Mouse (Mus musculus) forebrain, postnatal 0 days (tissue): ENCODE results near the gene Ube2h. TPM values are rescaled to one million over a fixed set of nuclear protein-coding genes. Genes with fewer than 3 reads are reported as not detected.

Experiments
- ATAC-seq: fragments of 200-750 bp; cut with Nextera tagmentation; 2 replicates; pipeline ENCODE4 v1.8.0; 2017; ENCODE audit warnings: mild to moderate bottlenecking, moderate library complexity
- DNase-seq: peaks from one replicate; pipeline ENCODE4 v3.0.0-alpha.2; 2015
- H3K27ac ChIP-seq: fragments of 300-500 bp; sonication (generic); 2 replicates; pipeline ENCODE4 v1.5.1; 2014; ENCODE audit warnings: low read depth, mild to moderate bottlenecking, antibody characterized with exemption, low read length, moderate library complexity, mixed read lengths
- H3K27me3 ChIP-seq: fragments of 300-500 bp; sonication (generic); 2 replicates; pipeline ENCODE4 v1.6.1; 2014; ENCODE audit warnings: mild to moderate bottlenecking, low read length, mixed read lengths; ENCODE audit not compliant: insufficient read depth
- H3K36me3 ChIP-seq: fragments of 300-500 bp; sonication (generic); 2 replicates; pipeline ENCODE4 v1.6.1; 2014; ENCODE audit warnings: mild to moderate bottlenecking, moderate library complexity; ENCODE audit not compliant: insufficient read depth
- H3K4me1 ChIP-seq: fragments of 300-500 bp; sonication (generic); 2 replicates; pipeline ENCODE4 v1.6.1; 2014; ENCODE audit warnings: antibody characterized with exemption; ENCODE audit not compliant: insufficient read depth
- H3K4me2 ChIP-seq: fragments of 300-500 bp; sonication (generic); 2 replicates; pipeline ENCODE4 v1.6.1; 2014; ENCODE audit warnings: low read depth, mild to moderate bottlenecking, moderate library complexity
- H3K4me3 ChIP-seq: fragments of 300-500 bp; sonication (generic); 2 replicates; pipeline ENCODE4 v1.5.1; 2014; ENCODE audit warnings: low read depth, low read length, mixed read lengths
- H3K9ac ChIP-seq: fragments of 300-500 bp; sonication (generic); 2 replicates; pipeline ENCODE4 v1.6.1; 2014; ENCODE audit warnings: mild to moderate bottlenecking
- H3K9me3 ChIP-seq: fragments of 300-500 bp; sonication (generic); 2 replicates; pipeline ENCODE4 v1.6.1; 2016; ENCODE audit warnings: low read length
- CTCF ChIP-seq: sonication (generic); IDR thresholded peaks from 2 replicates; pipeline ENCODE4 v1.5.1; 2016; ENCODE audit warnings: antibody characterized with exemption, control low read depth, low read depth
- WGBS: fragments of 180-500 bp; shearing (Covaris S2); extraction: QIAGEN DNeasy Blood & Tissue Kit; methylation state at CpG from one replicate; pipeline ENCODE4 v1.1.7; 2014; 5-methylcytosine and 5-hydroxymethylcytosine counted together
- polyA plus RNA-seq: library from polyadenylated mRNA; unstranded; fragments of >200 nt; fragmentation: Nextera tagmentation; extraction: Ambion mirVana; gene quantifications from 2 replicates; pipeline ENCODE4 v1.2.1, GENCODE M21; 2015
- total RNA-seq: library from RNA; depleted of rRNA; stranded (reverse); fragments of >200 nt; gene quantifications from 2 replicates; pipeline ENCODE4 v1.2.3, GENCODE M21; 2014

The Ube2h gene
- total and polyA plus RNA-seq, 2 experiments from 2014 or later = 37.7 to 42.7 TPM

DNA sequence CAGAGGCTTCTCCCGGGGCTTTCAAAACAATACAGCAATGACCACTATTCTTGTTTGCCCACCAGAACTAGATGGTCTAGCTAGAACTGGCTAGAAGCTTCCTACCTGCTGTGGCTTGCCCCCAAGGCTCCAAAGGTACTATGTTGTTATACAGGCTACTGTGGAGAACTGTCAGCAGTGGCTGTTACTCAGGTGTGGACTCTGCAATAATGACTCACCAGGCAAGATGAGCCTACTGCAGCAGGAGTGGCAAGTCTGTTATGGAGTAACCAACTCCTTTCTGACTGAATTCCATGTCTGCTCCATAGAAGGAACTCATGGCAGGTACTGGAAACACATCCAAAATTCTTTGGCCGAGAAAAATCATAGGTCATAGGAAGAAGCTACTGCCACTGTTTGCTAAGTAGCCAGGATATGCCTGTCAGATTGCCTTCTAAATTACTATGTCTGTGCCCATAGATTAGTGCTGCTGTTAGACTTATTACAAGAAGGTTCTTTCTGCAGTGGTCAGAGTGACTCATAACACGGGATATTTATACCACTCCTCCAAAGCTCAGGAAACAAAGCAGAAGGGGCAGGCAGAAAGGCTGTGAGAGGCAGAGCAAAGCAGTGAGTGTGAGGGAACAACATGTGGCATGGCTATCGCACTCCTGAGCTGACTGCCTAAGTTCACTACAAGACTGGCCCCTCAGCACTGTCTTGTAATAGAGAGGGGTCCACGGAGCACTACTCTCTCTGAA, 51.9 kb downstream of the Ube2h start:
- H3K4me3 ChIP-seq = no peak overlapping the region
- no peak for TF ChIP-seq CTCF
- no peak overlapping the region for H3K27ac ChIP-seq
- H3K4me1 ChIP-seq = no peaks in the 10 kb centered on the region
- no peaks in the 10 kb centered on the region for H3K27me3 ChIP-seq
- no peak for ATAC-seq
- 95% methylated on average over 5 of the region's 5 CpGs for WGBS
- no peak for DNase-seq
- no peak overlapping the region for H3K9ac ChIP-seq
- H3K36me3 ChIP-seq = peaks cover 7% of the 10 kb centered on the region
- no peak overlapping the region for H3K4me2 ChIP-seq
- H3K9me3 ChIP-seq = no peaks in the 10 kb centered on the region

GRCm38 (mm10) chr6:30248708-30249107, 55.6 kb downstream of the Ube2h start:
- H3K27ac ChIP-seq = no peak overlapping the region
- no peaks in the 10 kb centered on the region for H3K4me1 ChIP-seq
- H3K9ac ChIP-seq = no peak overlapping the region
- ATAC-seq (no peak), DNase-seq (no peak)
- peaks cover 5% of the 10 kb centered on the region; the same call in 1 of the 2 replicates for H3K36me3 ChIP-seq
- H3K4me3 ChIP-seq = no peak overlapping the region
- H3K4me2 ChIP-seq = no peak overlapping the region
- H3K27me3 ChIP-seq = no peaks in the 10 kb centered on the region
- WGBS = 56% methylated on average over 3 of the region's 3 CpGs
- no peak for TF ChIP-seq CTCF
- H3K9me3 ChIP-seq = no peaks in the 10 kb centered on the region

DNA sequence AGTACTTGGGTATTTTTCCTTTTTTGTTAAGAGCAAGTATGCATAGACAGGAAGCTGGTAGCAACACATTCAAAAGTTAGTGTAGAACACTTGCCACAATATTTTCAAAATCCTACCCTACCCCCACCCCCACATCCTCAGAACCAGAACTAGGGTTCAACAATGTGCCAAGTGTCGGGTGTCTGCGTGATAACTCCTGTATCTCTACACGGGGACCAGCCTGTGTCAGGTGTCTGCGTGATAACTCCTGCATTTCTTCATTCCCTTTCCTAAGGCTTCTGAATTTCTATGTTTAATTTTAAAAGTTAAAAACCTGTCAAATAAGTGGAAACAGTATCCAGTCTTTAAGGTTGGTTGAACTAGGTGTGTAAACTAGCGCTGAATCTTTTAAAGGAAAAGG, 58.4 kb downstream of the Ube2h start:
- Histone ChIP-seq H3K4me3 (no peak overlapping the region), H3K36me3 (no peaks in the 10 kb centered on the region), H3K9ac (no peak overlapping the region), H3K27me3 (no peaks in the 10 kb centered on the region), H3K27ac (no peak overlapping the region), H3K9me3 (no peaks in the 10 kb centered on the region), H3K4me1 (no peaks in the 10 kb centered on the region), H3K4me2 (no peak overlapping the region)
- no peak for TF ChIP-seq CTCF
- WGBS = 91% methylated on average over 5 of the region's 5 CpGs
- no peak for ATAC-seq
- no peak for DNase-seq

DNA sequence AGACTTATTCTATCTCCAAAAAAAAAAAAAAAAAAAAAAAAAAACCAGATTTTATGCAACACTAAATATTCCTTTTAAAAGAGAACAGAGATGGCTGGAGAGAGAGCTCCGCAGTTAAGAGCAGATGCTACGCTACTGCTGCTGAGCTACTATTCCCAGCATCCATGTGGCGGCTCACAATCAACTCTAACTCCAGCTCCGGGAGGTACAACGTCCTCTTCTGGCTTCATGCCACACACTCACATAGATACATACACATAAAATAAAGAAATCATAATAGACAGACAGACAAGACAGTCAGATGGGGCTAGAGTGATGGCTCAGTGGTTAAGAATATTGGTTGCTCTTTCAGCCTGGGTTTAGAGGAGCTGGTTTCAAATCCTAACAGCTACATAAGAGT, 58.9 kb downstream of the Ube2h start:
- no peak overlapping the region for H3K4me2 ChIP-seq
- WGBS = 51% methylated on average over 5 of the region's 5 CpGs
- H3K27me3 ChIP-seq = no peaks in the 10 kb centered on the region
- H3K4me1 ChIP-seq = no peaks in the 10 kb centered on the region
- TF ChIP-seq CTCF = no peak
- H3K9me3 ChIP-seq = no peaks in the 10 kb centered on the region
- H3K36me3 ChIP-seq = no peaks in the 10 kb centered on the region; the same call in 1 of the 2 replicates
- ATAC-seq (no peak), DNase-seq (no peak)
- H3K4me3 ChIP-seq = no peak overlapping the region
- H3K27ac ChIP-seq = no peak overlapping the region
- H3K9ac ChIP-seq = no peak overlapping the region

DNA sequence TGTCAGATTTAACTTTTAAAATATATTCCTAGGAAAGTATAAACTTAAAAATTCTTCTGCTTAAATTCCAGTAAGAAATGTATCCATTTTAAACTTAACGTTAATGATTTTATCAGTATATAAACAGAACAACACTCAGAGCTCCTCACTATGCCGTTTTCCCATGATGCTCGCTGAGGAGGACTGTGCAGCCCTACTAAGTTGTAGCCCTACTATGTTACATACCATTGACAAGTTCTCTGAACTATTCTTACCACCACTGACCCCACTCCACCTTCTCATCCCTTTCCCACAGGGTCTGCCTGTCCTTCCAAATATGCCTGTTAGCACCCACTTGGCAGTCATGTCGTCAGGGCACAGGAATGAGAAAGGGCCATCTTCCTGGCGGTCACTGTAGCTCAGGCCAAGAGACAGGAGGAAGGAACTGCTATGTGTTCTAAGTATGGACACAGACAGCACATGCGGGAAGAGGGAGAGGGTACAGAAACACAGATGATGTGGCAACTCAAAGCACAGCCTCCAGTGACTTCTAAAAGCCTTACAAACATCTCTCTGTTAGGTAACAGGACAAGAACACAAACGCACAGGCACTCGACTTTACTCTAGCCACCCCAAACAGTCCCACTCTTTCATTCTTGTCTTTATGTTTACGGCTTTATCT, 60.9 kb downstream of the Ube2h start:
- Histone ChIP-seq H3K27me3 (no peaks in the 10 kb centered on the region), H3K4me2 (no peak overlapping the region), H3K36me3 (peaks cover 4% of the 10 kb centered on the region; the same call in 1 of the 2 replicates), H3K9me3 (no peaks in the 10 kb centered on the region), H3K4me3 (no peak overlapping the region), H3K9ac (no peak overlapping the region), H3K4me1 (no peaks in the 10 kb centered on the region), H3K27ac (no peak overlapping the region)
- 91% methylated on average over 9 of the region's 9 CpGs for WGBS
- ATAC-seq (no peak), DNase-seq (no peak)
- TF ChIP-seq CTCF = no peak

- 74% methylated on average over 4 of the region's 4 CpGs for WGBS
- H3K27me3 ChIP-seq = no peaks in the 10 kb centered on the region
- DNase-seq (no peak), ATAC-seq (no peak)
- peaks cover 4% of the 10 kb centered on the region; the same call in 1 of the 2 replicates for H3K36me3 ChIP-seq
- no peak overlapping the region for H3K27ac ChIP-seq
- H3K4me2 ChIP-seq = no peak overlapping the region
- H3K4me3 ChIP-seq = no peak overlapping the region
- no peak for TF ChIP-seq CTCF
- H3K4me1 ChIP-seq = no peaks in the 10 kb centered on the region
- H3K9ac ChIP-seq = no peak overlapping the region
- H3K9me3 ChIP-seq = no peaks in the 10 kb centered on the region
Measured at GRCm38 (mm10) chr6:30242928-30243327, 61.4 kb downstream of the Ube2h start.

DNA sequence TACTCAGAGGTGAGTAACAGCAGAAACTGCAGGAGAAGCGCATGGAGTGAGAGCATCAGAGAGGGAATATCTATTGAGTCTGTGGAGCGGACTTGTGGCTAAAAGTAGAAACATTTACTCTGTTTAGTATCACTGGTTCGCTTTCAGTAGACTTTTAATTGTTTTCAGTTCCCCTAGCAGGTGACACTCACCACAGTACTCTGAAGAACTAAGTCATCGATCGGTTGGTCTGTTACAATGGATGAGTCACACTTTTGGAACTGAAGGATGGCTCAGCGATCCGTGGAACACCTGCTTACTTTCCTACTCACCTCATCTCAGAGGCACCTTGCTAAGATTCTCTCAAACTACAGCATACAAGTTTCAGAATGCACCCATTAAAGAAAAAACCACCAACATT, 64.2 kb downstream of the Ube2h start:
- Histone ChIP-seq H3K9ac (no peak overlapping the region), H3K27me3 (no peaks in the 10 kb centered on the region), H3K4me2 (no peak overlapping the region), H3K4me1 (no peaks in the 10 kb centered on the region), H3K36me3 (peaks cover 5% of the 10 kb centered on the region; the same call in 1 of the 2 replicates), H3K27ac (no peak overlapping the region), H3K9me3 (no peaks in the 10 kb centered on the region), H3K4me3 (no peak overlapping the region)
- no peak for TF ChIP-seq CTCF
- 92% methylated on average over 7 of the region's 7 CpGs for WGBS
- DNase-seq (no peak), ATAC-seq (no peak)
